Mouse (Mus musculus): ENCODE measurements around the gene Hoxc9. TPM values are rescaled to one million over a fixed set of nuclear protein-coding genes. Genes with fewer than 3 reads are reported as not detected.

Hoxc9 gene
- polyA plus RNA-seq, 1 experiment from 2014 or later: not detected

- H3K27ac ChIP-seq (ENCODE audit: low read length): no peak overlapping the region
- H3K4me2 ChIP-seq (replicated peaks; ENCODE audit: low read depth, low read length): no peak overlapping the region
- no peaks in the 10 kb centered on the region for H3K4me1 ChIP-seq (ENCODE audit: insufficient read depth, low read depth, low read length)
- H3K4me3 ChIP-seq (ENCODE audit: low read depth, low read length): no peak overlapping the region
- TF ChIP-seq EP300 (IDR thresholded peaks at IDR 0.05) (no peak), CTCF (IDR thresholded peaks at IDR 0.05) (no peak)
- ATAC-seq (no peak), DNase-seq (ENCODE audit: low spot score) (no peak)
- no peak overlapping the region for H3K9ac ChIP-seq (replicated peaks; ENCODE audit: low read depth)
- H3K9me3 ChIP-seq (ENCODE audit: low read length): no peaks in the 10 kb centered on the region
- peaks cover 78% of the 10 kb centered on the region for H3K27me3 ChIP-seq (replicated peaks; ENCODE audit: insufficient read depth, low read length)
- no peaks in the 10 kb centered on the region for H3K36me3 ChIP-seq (ENCODE audit: insufficient read depth, low read length)
- WGBS: 5% methylated on average over 8 of the region's 8 CpGs
Observed at GRCm38 (mm10) chr15:102963259-102963658, 13.0 kb upstream of the Hoxc9 start.

- H3K9me3 ChIP-seq (ENCODE audit: low read length): no peaks in the 10 kb centered on the region
- WGBS: 2% methylated on average over 28 of the region's 28 CpGs
- peaks cover 78% of the 10 kb centered on the region for H3K27me3 ChIP-seq (replicated peaks; ENCODE audit: insufficient read depth, low read length)
- DNase-seq (ENCODE audit: low spot score): peak; percentile 40
- H3K9ac ChIP-seq (replicated peaks; ENCODE audit: low read depth): no peak overlapping the region
- H3K4me1 ChIP-seq (ENCODE audit: insufficient read depth, low read depth, low read length): no peaks in the 10 kb centered on the region
- no peak overlapping the region for H3K27ac ChIP-seq (ENCODE audit: low read length)
- peak overlapping the region; percentile 15; the same call in 1 of the 2 replicates for H3K4me3 ChIP-seq (ENCODE audit: low read depth, low read length)
- 0 out of 2 replicates have a peak overlapping the region, but pooled peaks have one; percentile 14 for H3K4me2 ChIP-seq (replicated peaks; ENCODE audit: low read depth, low read length)
- ATAC-seq: peak; percentile 62
- no peak for TF ChIP-seq CTCF (IDR thresholded peaks at IDR 0.05)
- TF ChIP-seq EP300 (IDR thresholded peaks at IDR 0.05): no peak
- H3K36me3 ChIP-seq (ENCODE audit: insufficient read depth, low read length): no peaks in the 10 kb centered on the region
Observed at GRCm38 (mm10) chr15:102963671-102964640, 12.3 kb upstream of the Hoxc9 start.

- H3K9ac ChIP-seq (replicated peaks; ENCODE audit: low read depth): no peak overlapping the region
- peaks cover 80% of the 10 kb centered on the region for H3K27me3 ChIP-seq (replicated peaks; ENCODE audit: insufficient read depth, low read length)
Observed at GRCm38 (mm10) chr15:102965003-102965891, 11.0 kb upstream of the Hoxc9 start.

GRCm38 (mm10) chr15:102965892-102966775, 10.1 kb upstream of the Hoxc9 start:
- Histone ChIP-seq H3K9me3 (ENCODE audit: low read length) (no peaks in the 10 kb centered on the region), H3K27ac (ENCODE audit: low read length) (no peak overlapping the region), H3K36me3 (ENCODE audit: insufficient read depth, low read length) (no peaks in the 10 kb centered on the region), H3K4me3 (ENCODE audit: low read depth, low read length) (0 out of 2 replicates have a peak overlapping the region, but pooled peaks have one; percentile 0), H3K4me2 (replicated peaks; ENCODE audit: low read depth, low read length) (no peak overlapping the region), H3K9ac (replicated peaks; ENCODE audit: low read depth) (no peak overlapping the region), H3K27me3 (replicated peaks; ENCODE audit: insufficient read depth, low read length) (peaks cover 86% of the 10 kb centered on the region), H3K4me1 (ENCODE audit: insufficient read depth, low read depth, low read length) (no peaks in the 10 kb centered on the region)
- WGBS: 4% methylated on average over 29 of the region's 30 CpGs
- no peak for TF ChIP-seq EP300 (IDR thresholded peaks at IDR 0.05)
- TF ChIP-seq CTCF (IDR thresholded peaks at IDR 0.05): peak; percentile 77
- DNase-seq (ENCODE audit: low spot score): peak; percentile 79
- peak; percentile 61 for ATAC-seq

More at GRCm38 (mm10) chr15:102965003-102965891, 11.0 kb upstream of the Hoxc9 start:
- Histone ChIP-seq H3K36me3 (ENCODE audit: insufficient read depth, low read length) (no peaks in the 10 kb centered on the region), H3K4me2 (replicated peaks; ENCODE audit: low read depth, low read length) (no peak overlapping the region), H3K4me3 (ENCODE audit: low read depth, low read length) (no peak overlapping the region), H3K4me1 (ENCODE audit: insufficient read depth, low read depth, low read length) (no peaks in the 10 kb centered on the region), H3K27ac (ENCODE audit: low read length) (no peak overlapping the region), H3K9me3 (ENCODE audit: low read length) (no peaks in the 10 kb centered on the region)
- WGBS: 5% methylated on average over 26 of the region's 26 CpGs
- TF ChIP-seq CTCF (IDR thresholded peaks at IDR 0.05) (no peak), EP300 (IDR thresholded peaks at IDR 0.05) (no peak)
- no peak for DNase-seq (ENCODE audit: low spot score)
- no peak for ATAC-seq

GRCm38 (mm10) chr15:102966776-102967311, 9.4 kb upstream of the Hoxc9 start, which contains the start of gene Hoxc10:
TSS of gene Hoxc10 (plus strand) at chr15:102966796.
- WGBS: 4% methylated on average over 27 of the region's 27 CpGs
- Histone ChIP-seq H3K27me3 (replicated peaks; ENCODE audit: insufficient read depth, low read length) (peaks cover 81% of the 10 kb centered on the region), H3K4me3 (ENCODE audit: low read depth, low read length) (0 out of 2 replicates have a peak within 1 kb of the TSS, but pooled peaks have one; percentile 0), H3K9ac (replicated peaks; ENCODE audit: low read depth) (no peak within 1 kb of the TSS), H3K4me1 (ENCODE audit: insufficient read depth, low read depth, low read length) (no peaks in the 10 kb centered on the region), H3K9me3 (ENCODE audit: low read length) (no peaks in the 10 kb centered on the region), H3K4me2 (replicated peaks; ENCODE audit: low read depth, low read length) (no peak within 1 kb of the TSS), H3K27ac (ENCODE audit: low read length) (no peak within 1 kb of the TSS), H3K36me3 (ENCODE audit: insufficient read depth, low read length) (no peaks in the 10 kb centered on the region)
- ATAC-seq (no peak), DNase-seq (ENCODE audit: low spot score) (no peak)
- no peak for TF ChIP-seq EP300 (IDR thresholded peaks at IDR 0.05)
- TF ChIP-seq CTCF (IDR thresholded peaks at IDR 0.05): no peak

Data from lung, postnatal 0 days (tissue).